Mouse (Mus musculus): ENCODE data around the gene Socs3.

DNA sequence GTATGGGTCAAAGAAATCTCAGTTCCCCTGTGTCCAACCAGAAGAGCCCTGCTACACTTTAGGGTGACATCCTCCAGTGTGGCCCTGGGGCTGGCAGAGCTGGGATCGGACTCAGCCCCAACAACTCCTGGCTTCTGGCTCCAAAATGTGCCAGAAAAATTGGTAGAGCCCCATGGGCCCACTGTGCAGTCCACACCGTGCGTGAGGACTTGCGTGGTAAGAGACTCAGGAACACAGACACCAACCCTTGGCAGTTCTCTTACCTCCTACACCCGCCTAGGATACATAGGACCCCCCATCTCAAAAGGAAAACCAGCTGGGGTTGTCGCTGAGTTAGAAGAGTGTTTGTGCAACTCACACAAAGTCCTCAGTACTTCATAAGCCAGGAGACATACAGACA, 29.0 kb downstream of the Socs3 start:
- TF ChIP-seq CTCF (conservative IDR thresholded peaks at IDR 0.05; ENCODE audit: insufficient read depth, insufficient read length, low read depth, low read length) (no peak), POLR2A (IDR thresholded peaks at IDR 0.05; ENCODE audit: low read depth, low read length) (no peak)

Data from kidney, adult 2 months (tissue).